Mouse (Mus musculus): ENCODE measurements around the gene Sp100.
"Not testable (repeated sequence)": the region's sequence is repeated elsewhere in the genome, so short reads cannot be mapped to it uniquely, and the experiment has no call there.

DNA sequence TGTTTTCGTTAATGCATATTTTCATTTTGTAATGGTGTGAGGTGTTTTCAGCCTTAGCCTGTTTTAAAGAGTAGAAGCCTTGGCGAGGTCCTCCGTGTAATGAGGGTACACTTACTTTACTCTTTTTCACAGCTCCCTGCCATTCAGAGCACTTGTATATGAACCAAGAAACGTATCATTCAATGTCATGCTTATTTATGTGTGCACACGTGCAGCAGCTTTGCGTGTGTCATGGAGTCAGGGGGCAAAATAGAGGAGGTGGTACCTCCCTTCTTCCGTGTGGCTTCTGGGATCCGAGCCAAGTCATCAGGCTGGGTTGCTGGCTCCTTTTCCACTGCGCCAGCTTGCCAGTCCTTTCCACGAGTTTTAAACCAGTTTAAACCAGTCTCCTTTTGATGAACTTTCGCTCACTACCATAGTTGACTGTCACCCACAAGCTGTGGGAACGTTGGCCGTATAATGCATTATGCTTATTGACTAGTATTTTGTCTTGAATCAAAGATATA lies 2.0 kb downstream of the Sp100 start:
- TF ChIP-seq CTCF (IDR thresholded peaks at IDR 0.05); POLR2A (IDR thresholded peaks at IDR 0.05; ENCODE audit: insufficient read depth, low read depth, low read length); EP300 (IDR thresholded peaks at IDR 0.05; ENCODE audit: insufficient read depth, low read depth, low read length): not testable (repeated sequence)
